Mouse (Mus musculus) embryonic facial prominence, embryonic 10.5 days (tissue): ENCODE data around the gene Olfr557. TPM values are rescaled to one million over a fixed set of nuclear protein-coding genes. Genes with fewer than 3 reads are reported as not detected.

ENCODE experiments used
- polyA plus RNA-seq: library from polyadenylated mRNA; unstranded; fragments of >200 nt; fragmentation: Nextera tagmentation; extraction: Ambion mirVana; gene quantifications from 2 replicates; pipeline ENCODE4 v1.2.1, GENCODE M21; 2016

Gene Olfr557
- polyA plus RNA-seq, 1 experiment from 2014 or later = not detected

Other genes with a start within 250 kb of the Olfr557 start
- 0.55 and 0.58 TPM in 2 replicates for gene Olfr543, start 214.2 kb upstream of the Olfr557 start, polyA plus RNA-seq
- gene Olfr544, start 207.6 kb upstream of the Olfr557 start, polyA plus RNA-seq = 0.10 and 0.13 TPM in 2 replicates
- 0.05 and 0.24 TPM in 2 replicates for gene Olfr545, start 196.3 kb upstream of the Olfr557 start, polyA plus RNA-seq
- gene Olfr547, start 161.2 kb upstream of the Olfr557 start, polyA plus RNA-seq = not detected in 2 replicates
- not detected in 2 replicates for gene Olfr548-ps1, start 155.0 kb upstream of the Olfr557 start, polyA plus RNA-seq
- gene Olfr549, start 146.0 kb upstream of the Olfr557 start, polyA plus RNA-seq = not detected in 2 replicates
- gene Trim21, start 130.4 kb upstream of the Olfr557 start, polyA plus RNA-seq = 0.24 and 0.54 TPM in 2 replicates
- gene Olfr550, start 124.5 kb upstream of the Olfr557 start, polyA plus RNA-seq = not detected in 2 replicates
- gene Olfr551, start 104.0 kb upstream of the Olfr557 start, polyA plus RNA-seq = not detected in 2 replicates
- not detected in 2 replicates for gene Olfr552, start 98.1 kb upstream of the Olfr557 start, polyA plus RNA-seq
- gene Olfr553, start 77.7 kb upstream of the Olfr557 start, polyA plus RNA-seq = not detected in 2 replicates
- not detected in 2 replicates for gene Olfr554, start 57.5 kb upstream of the Olfr557 start, polyA plus RNA-seq
- not detected in 2 replicates for gene Olfr555, start 37.1 kb upstream of the Olfr557 start, polyA plus RNA-seq
- gene Olfr556, start 31.0 kb upstream of the Olfr557 start, polyA plus RNA-seq = not detected in 2 replicates
- gene Trim68, start 8.6 kb upstream of the Olfr557 start, polyA plus RNA-seq = 10.9 and 13.2 TPM in 2 replicates
- 0.09 TPM in 1 of 2 replicates, not detected in the other for gene Olfr558, start 6.3 kb downstream of the Olfr557 start, polyA plus RNA-seq
- not detected in 2 replicates for gene Olfr33, start 23.2 kb downstream of the Olfr557 start, polyA plus RNA-seq
- not detected in 2 replicates for gene Olfr559, start 31.6 kb downstream of the Olfr557 start, polyA plus RNA-seq
- gene Olfr560, start 63.5 kb downstream of the Olfr557 start, polyA plus RNA-seq = not detected in 2 replicates
- not detected in 2 replicates for gene Olfr78, start 63.6 kb downstream of the Olfr557 start, polyA plus RNA-seq
- gene Olfr561, start 75.3 kb downstream of the Olfr557 start, polyA plus RNA-seq = not detected in 2 replicates
- gene Olfr564, start 107.6 kb downstream of the Olfr557 start, polyA plus RNA-seq = not detected in 2 replicates
- not detected in 2 replicates for gene Olfr566, start 162.9 kb downstream of the Olfr557 start, polyA plus RNA-seq
- not detected in 2 replicates for gene Olfr568, start 181.2 kb downstream of the Olfr557 start, polyA plus RNA-seq
- not detected in 2 replicates for gene Olfr569, start 195.0 kb downstream of the Olfr557 start, polyA plus RNA-seq
- gene Olfr570, start 198.7 kb downstream of the Olfr557 start, polyA plus RNA-seq = not detected in 2 replicates
- 0.07 TPM in 1 of 2 replicates, not detected in the other for gene Olfr571, start 221.6 kb downstream of the Olfr557 start, polyA plus RNA-seq
- not detected in 2 replicates for gene Olfr572, start 228.5 kb downstream of the Olfr557 start, polyA plus RNA-seq
- not detected in 2 replicates for gene Olfr573-ps1, start 246.7 kb downstream of the Olfr557 start, polyA plus RNA-seq